Mouse (Mus musculus) limb, embryonic 10.5 days (tissue): ENCODE measurements at regions not wholly inside any gene's neighbourhood (a gene's known extent, or its start where the extent isn't known, plus 50 kb on each side); places are given as distances from the start of the nearest gene placed in this dataset.

Experiments used
- DNase-seq: peaks from one replicate; pipeline ENCODE4 v3.0.0-alpha.2; 2017; ENCODE audit warnings: low spot score
- H3K27ac ChIP-seq: fragments of 300-500 bp; sonication (generic); 2 replicates; pipeline ENCODE4 v1.5.1; 2016; ENCODE audit warnings: mild to moderate bottlenecking
- H3K27me3 ChIP-seq: fragments of 300-500 bp; sonication (generic); 2 replicates; pipeline ENCODE4 v1.6.1; 2016; ENCODE audit warnings: low read depth, mild to moderate bottlenecking; ENCODE audit not compliant: poor library complexity, severe bottlenecking
- H3K36me3 ChIP-seq: fragments of 300-500 bp; sonication (generic); 2 replicates; pipeline ENCODE4 v1.6.1; 2016; ENCODE audit warnings: mild to moderate bottlenecking, moderate library complexity
- H3K4me1 ChIP-seq: fragments of 300-500 bp; sonication (generic); 2 replicates; pipeline ENCODE4 v1.6.1; 2016
- H3K4me3 ChIP-seq: fragments of 300-500 bp; sonication (generic); 2 replicates; pipeline ENCODE4 v1.5.1; 2016; ENCODE audit warnings: mild to moderate bottlenecking, moderate library complexity
- H3K9me3 ChIP-seq: fragments of 300-500 bp; sonication (generic); replicated peaks from 2 replicates; pipeline ENCODE4 v1.6.1; 2016; ENCODE audit warnings: mild to moderate bottlenecking
- WGBS: fragments of 180-500 bp; shearing (Covaris S2); methylation state at CpG from one replicate; pipeline ENCODE4 v1.1.7; 2016; 5-methylcytosine and 5-hydroxymethylcytosine counted together

- no peak for DNase-seq
- 96% methylated on average over 2 of the region's 2 CpGs for WGBS
Measured at GRCm38 (mm10) chr16:77369810-77370209, 232.1 kb downstream of the Gm11146 start.

GRCm38 (mm10) chr16:77365254-77365653 is 236.6 kb downstream of the Gm11146 start:
- H3K4me1 ChIP-seq, result no peaks in the 10 kb centered on the region
- H3K36me3 ChIP-seq, result no peaks in the 10 kb centered on the region
- no peaks in the 10 kb centered on the region for H3K9me3 ChIP-seq
- DNase-seq, result no peak
- H3K27ac ChIP-seq, result no peak overlapping the region
- 63% methylated on average over 2 of the region's 2 CpGs for WGBS
- no peaks in the 10 kb centered on the region for H3K27me3 ChIP-seq
- no peak overlapping the region for H3K4me3 ChIP-seq

More at GRCm38 (mm10) chr16:77369810-77370209, 232.1 kb downstream of the Gm11146 start:
- Histone ChIP-seq H3K36me3 (no peaks in the 10 kb centered on the region), H3K4me3 (no peak overlapping the region), H3K4me1 (no peaks in the 10 kb centered on the region), H3K27ac (no peak overlapping the region), H3K9me3 (no peaks in the 10 kb centered on the region), H3K27me3 (no peaks in the 10 kb centered on the region)

GRCm38 (mm10) chr16:77364439-77364838 is 237.5 kb downstream of the Gm11146 start:
- 90% methylated on average over 3 of the region's 3 CpGs for WGBS
- H3K4me3 ChIP-seq, result no peak overlapping the region
- H3K36me3 ChIP-seq, result no peaks in the 10 kb centered on the region
- no peak overlapping the region for H3K27ac ChIP-seq
- no peaks in the 10 kb centered on the region for H3K9me3 ChIP-seq
- no peak for DNase-seq
- no peaks in the 10 kb centered on the region for H3K4me1 ChIP-seq
- H3K27me3 ChIP-seq, result no peaks in the 10 kb centered on the region

- Histone ChIP-seq H3K4me1 (peaks cover 17% of the 10 kb centered on the region), H3K36me3 (no peaks in the 10 kb centered on the region), H3K4me3 (no peak overlapping the region), H3K9me3 (no peaks in the 10 kb centered on the region), H3K27ac (no peak overlapping the region), H3K27me3 (no peaks in the 10 kb centered on the region)
- DNase-seq, result no peak
- WGBS, result 93% methylated on average over 5 of the region's 5 CpGs
Measured at GRCm38 (mm10) chr16:77359190-77359589, 242.7 kb downstream of the Gm11146 start.

GRCm38 (mm10) chr16:77355260-77355659 is 246.6 kb downstream of the Gm11146 start:
- Histone ChIP-seq H3K27me3 (no peaks in the 10 kb centered on the region), H3K4me1 (peaks cover 17% of the 10 kb centered on the region), H3K27ac (no peak overlapping the region), H3K36me3 (peaks cover 3% of the 10 kb centered on the region; the same call in 1 of the 2 replicates), H3K9me3 (no peaks in the 10 kb centered on the region), H3K4me3 (no peak overlapping the region)
- peak; percentile 42 for DNase-seq
- WGBS, result 44% methylated on average over 5 of the region's 5 CpGs

- whole genome bisulfite sequencing, result 94% methylated on average over 3 of the region's 3 CpGs
- H3K9me3 ChIP-seq, result no peaks in the 10 kb centered on the region
- no peak overlapping the region for H3K4me3 ChIP-seq
- peaks cover 17% of the 10 kb centered on the region for H3K4me1 ChIP-seq
- no peak overlapping the region for H3K27ac ChIP-seq
- no peak for DNase-seq
- H3K36me3 ChIP-seq, result peaks cover 12% of the 10 kb centered on the region
- H3K27me3 ChIP-seq, result no peaks in the 10 kb centered on the region
Measured at GRCm38 (mm10) chr16:77354201-77354712, 247.6 kb downstream of the Gm11146 start.

GRCm38 (mm10) chr16:77346128-77346527 is 255.8 kb downstream of the Gm11146 start:
- no peak overlapping the region for H3K4me3 ChIP-seq
- DNase-seq, result no peak
- H3K4me1 ChIP-seq, result no peaks in the 10 kb centered on the region
- H3K9me3 ChIP-seq, result no peaks in the 10 kb centered on the region
- no peaks in the 10 kb centered on the region for H3K27me3 ChIP-seq
- peaks cover 18% of the 10 kb centered on the region for H3K36me3 ChIP-seq
- no peak overlapping the region for H3K27ac ChIP-seq
- WGBS, result 76% methylated on average over 7 of the region's 7 CpGs

GRCm38 (mm10) chr16:77332285-77332684 is 269.6 kb downstream of the Gm11146 start:
- Histone ChIP-seq H3K4me1 (peaks cover 29% of the 10 kb centered on the region), H3K4me3 (peak overlapping the region; percentile 62; the same call in 1 of the 2 replicates), H3K27me3 (no peaks in the 10 kb centered on the region), H3K27ac (peak overlapping the region; percentile 94), H3K36me3 (peaks cover 24% of the 10 kb centered on the region), H3K9me3 (no peaks in the 10 kb centered on the region)
- 69% methylated on average over 6 of the region's 6 CpGs for WGBS
- DNase-seq, result no peak

- H3K27me3 ChIP-seq, result no peaks in the 10 kb centered on the region
- peak; percentile 45 for DNase-seq
- no peaks in the 10 kb centered on the region for H3K9me3 ChIP-seq
- peak overlapping the region; percentile 62 for H3K4me3 ChIP-seq
- 42% methylated on average over 8 of the region's 8 CpGs for WGBS
- peaks cover 29% of the 10 kb centered on the region for H3K4me1 ChIP-seq
- H3K27ac ChIP-seq, result peak overlapping the region; percentile 94
- H3K36me3 ChIP-seq, result peaks cover 24% of the 10 kb centered on the region
Measured at GRCm38 (mm10) chr16:77330996-77331395, 270.9 kb downstream of the Gm11146 start.

- Histone ChIP-seq H3K27me3 (no peaks in the 10 kb centered on the region), H3K4me3 (peak overlapping the region; percentile 62), H3K36me3 (peaks cover 21% of the 10 kb centered on the region), H3K4me1 (peaks cover 29% of the 10 kb centered on the region), H3K9me3 (no peaks in the 10 kb centered on the region), H3K27ac (peak overlapping the region; percentile 94)
- DNase-seq, result peak; percentile 53
- WGBS, result 33% methylated on average over 10 of the region's 10 CpGs
Measured at GRCm38 (mm10) chr16:77329711-77330530, 272.0 kb downstream of the Gm11146 start.

GRCm38 (mm10) chr16:77329160-77329691 is 272.7 kb downstream of the Gm11146 start:
- Histone ChIP-seq H3K27me3 (no peaks in the 10 kb centered on the region), H3K9me3 (no peaks in the 10 kb centered on the region), H3K27ac (peak overlapping the region; percentile 94), H3K4me3 (peak overlapping the region; percentile 62), H3K4me1 (peaks cover 29% of the 10 kb centered on the region), H3K36me3 (peaks cover 16% of the 10 kb centered on the region)
- DNase-seq, result peak; percentile 79
- WGBS, result 7% methylated on average over 17 of the region's 17 CpGs

- WGBS, result 32% methylated on average over 6 of the region's 6 CpGs
- H3K4me3 ChIP-seq, result peak overlapping the region; percentile 62
- peak overlapping the region; percentile 94 for H3K27ac ChIP-seq
- H3K4me1 ChIP-seq, result peaks cover 29% of the 10 kb centered on the region
- H3K9me3 ChIP-seq, result no peaks in the 10 kb centered on the region
- no peak for DNase-seq
- H3K36me3 ChIP-seq, result peaks cover 10% of the 10 kb centered on the region
- no peaks in the 10 kb centered on the region for H3K27me3 ChIP-seq
Measured at GRCm38 (mm10) chr16:77328628-77329159, 273.2 kb downstream of the Gm11146 start.

- H3K27me3 ChIP-seq, result no peaks in the 10 kb centered on the region
- WGBS, result 42% methylated on average over 5 of the region's 5 CpGs
- peaks cover 4% of the 10 kb centered on the region; the same call in 1 of the 2 replicates for H3K36me3 ChIP-seq
- no peaks in the 10 kb centered on the region for H3K9me3 ChIP-seq
- H3K4me1 ChIP-seq, result peaks cover 29% of the 10 kb centered on the region
- H3K4me3 ChIP-seq, result no peak overlapping the region
- DNase-seq, result no peak
- H3K27ac ChIP-seq, result no peak overlapping the region
Measured at GRCm38 (mm10) chr16:77328049-77328448, 273.8 kb downstream of the Gm11146 start.
